Mouse (Mus musculus) layer of hippocampus, adult 11-12 months (tissue): Measurements from ENCODE around the gene Supt20.
"Not testable (repeated sequence)": the region's sequence is repeated elsewhere in the genome, so short reads cannot be mapped to it uniquely, and the experiment has no call there.

Source experiments
- DNase-seq: peaks from one replicate; pipeline ENCODE4 v3.0.0; 2022; ENCODE audit warnings: low spot score

Gene Supt20

GRCm38 (mm10) chr3:54756058-54756457 lies 63.5 kb downstream of the Supt20 start:
- peak; percentile 22 for DNase-seq

DNA sequence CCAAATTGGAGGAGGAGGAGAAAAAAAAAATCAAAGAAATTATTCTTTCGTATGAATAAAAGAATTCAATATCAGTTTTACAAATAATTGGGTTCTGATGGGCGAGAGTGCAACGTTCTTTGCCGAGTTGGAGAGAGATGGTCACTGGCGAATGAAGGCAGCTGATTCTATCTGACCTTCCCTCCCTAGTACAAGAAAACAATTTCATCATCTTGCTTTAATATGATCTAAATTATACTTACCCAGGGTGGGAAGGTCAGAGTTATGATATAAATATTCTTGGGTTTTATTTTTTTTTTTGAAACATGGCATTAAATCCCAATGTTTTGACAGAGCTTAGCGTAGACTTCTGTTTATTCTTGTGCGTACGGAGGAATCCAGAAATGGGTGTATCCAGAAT lies 64.8 kb downstream of the Supt20 start:
- DNase-seq = no peak

DNA sequence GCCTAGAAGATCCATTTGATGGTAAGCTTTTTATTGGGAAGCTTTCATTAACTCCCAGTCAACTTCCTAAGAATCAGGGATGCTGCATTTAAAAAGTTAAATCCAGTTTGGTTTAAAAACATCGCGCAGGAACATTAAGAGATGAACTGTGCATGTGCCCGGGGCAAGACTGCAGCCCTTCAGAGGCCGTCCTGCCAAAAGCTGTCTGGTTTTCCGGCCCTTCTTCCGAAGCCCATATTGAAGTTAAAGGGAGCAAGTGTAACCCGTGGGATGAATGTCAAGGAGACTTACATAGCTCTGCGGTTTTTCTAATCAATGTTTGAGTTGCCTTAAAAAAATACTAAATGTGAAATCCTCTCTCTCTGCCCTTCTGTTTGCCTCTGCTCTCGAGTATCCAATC lies 66.6 kb downstream of the Supt20 start:
- no peak for DNase-seq

DNA sequence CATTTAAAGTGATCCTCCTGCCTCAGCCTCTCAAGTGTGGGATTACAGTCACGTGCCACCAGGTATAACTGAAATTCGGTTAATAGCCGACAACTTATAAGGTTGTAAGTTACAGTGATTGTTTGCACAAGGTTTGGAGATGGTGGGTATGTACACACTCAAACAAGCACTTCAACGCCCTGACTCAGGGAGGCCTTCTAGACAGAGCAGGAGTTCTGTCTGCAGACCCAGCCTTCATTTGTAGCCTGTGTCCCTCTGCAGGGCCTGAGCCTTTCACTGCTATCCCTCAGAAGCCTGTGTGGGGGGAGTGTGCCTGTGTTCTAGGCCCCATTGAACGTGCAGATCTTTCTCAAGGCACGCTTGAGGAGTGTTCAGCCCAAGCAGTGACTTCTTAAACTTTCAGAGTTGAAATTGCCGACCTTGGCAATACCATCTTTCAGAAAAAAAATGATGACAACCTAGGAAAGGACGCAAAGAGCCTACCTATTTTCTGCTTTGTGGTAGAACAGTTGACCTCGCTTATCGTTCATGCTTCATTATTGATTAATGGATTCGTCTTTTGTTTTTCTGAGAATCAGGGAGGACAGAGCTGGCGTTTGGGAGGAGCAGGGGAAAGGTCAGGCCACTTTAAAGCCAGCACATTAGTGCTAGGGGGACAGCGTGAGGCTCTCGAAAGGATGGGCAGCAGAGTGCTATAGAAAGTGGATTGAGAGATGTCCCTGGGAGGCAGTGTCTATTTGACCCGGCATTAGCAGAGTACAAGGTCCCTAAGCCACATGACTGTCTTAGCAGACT lies 67.9 kb downstream of the Supt20 start:
- no peak for DNase-seq

DNA sequence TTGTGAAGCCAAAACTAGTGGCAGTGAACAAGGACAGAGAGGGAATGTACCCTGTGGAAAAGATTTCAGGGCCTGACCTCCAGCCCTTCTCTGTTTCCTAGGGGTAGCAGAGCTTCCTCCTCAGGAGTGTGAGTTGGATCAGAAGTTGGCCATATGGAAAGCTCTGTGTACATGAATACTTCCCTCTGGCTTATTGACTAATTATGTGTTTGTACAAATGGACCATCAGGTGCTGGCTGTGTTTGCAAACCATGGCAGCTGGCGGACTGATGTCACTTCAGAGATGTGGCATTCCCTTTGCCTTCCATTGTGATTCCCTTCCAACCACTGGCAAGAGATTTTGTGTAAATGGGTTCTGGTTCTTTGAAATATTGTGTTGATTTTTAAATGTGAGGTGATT lies 68.7 kb downstream of the Supt20 start:
- no peak for DNase-seq

GRCm38 (mm10) chr3:54764418-54764817 lies 71.8 kb downstream of the Supt20 start:
- peak; percentile 45 for DNase-seq

DNA sequence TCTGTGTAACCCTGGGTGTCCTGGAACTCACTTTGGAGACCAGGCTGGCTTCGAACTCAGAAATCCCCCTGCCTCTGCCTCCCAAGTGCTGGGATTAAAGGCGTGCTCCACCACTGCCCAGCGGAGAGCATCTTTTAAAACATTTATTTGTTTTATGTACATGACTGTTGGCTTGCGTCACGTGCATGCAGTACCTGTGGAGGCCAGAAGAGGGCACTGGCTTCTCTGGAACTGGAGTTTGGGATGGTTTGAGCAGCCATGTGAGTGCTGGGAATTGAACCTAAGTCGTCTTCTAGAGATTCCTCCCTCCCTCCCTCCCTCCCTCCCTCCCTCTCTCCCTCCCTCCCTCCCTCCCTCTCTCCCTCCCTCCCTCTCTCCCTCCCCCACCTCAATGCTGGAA lies 72.9 kb downstream of the Supt20 start:
- DNase-seq = not testable (repeated sequence)

DNA sequence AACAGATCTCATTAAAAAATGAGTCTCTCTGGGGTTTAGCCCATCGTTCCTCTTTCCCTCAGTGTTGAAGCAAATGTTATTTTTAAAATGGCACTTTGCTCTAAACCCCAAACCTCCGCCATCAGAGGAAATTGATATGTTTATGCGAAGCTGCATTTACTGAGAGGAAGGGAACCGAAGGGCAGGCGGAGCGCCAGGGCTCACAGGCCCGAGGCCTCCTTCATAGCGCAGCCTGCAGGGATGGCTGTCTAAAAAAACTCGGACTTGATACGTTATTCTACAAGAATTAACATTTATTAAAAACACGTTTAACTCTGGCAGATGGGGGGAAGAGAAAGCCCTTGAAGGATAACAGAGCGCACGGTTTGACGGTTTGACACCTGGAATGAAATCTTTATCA lies 73.4 kb downstream of the Supt20 start:
- no peak for DNase-seq

- DNase-seq = no peak
These were observed 74.2 kb downstream of the Supt20 start for GRCm38 (mm10) chr3:54766811-54767210.

DNA sequence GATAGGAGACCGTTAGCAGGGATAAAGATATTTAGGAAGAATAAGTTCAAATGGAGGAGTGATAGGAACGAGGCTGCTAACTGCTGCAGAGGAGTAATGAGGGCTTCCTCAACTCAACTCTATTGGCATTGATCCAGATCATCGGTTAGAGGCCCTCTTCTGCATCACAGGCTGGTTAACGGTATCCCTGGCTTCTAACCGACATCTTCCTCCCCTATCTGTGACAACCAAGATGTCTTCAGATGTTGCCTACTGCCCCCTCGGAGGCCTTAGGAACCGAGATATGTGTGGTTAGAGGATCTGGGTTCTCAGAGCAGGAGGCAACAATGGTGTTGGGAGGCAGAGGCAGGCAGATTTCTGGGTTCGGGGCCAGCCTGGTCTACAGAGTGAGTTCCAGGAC lies 76.0 kb downstream of the Supt20 start:
- no peak for DNase-seq

GRCm38 (mm10) chr3:54769349-54770275 lies 77.0 kb downstream of the Supt20 start:
- DNase-seq = no peak

GRCm38 (mm10) chr3:54773613-54774012 lies 81.0 kb downstream of the Supt20 start:
- DNase-seq = no peak

- DNase-seq = no peak
These were observed 83.5 kb downstream of the Supt20 start for GRCm38 (mm10) chr3:54775989-54776631.
